Mouse (Mus musculus): ENCODE measurements around the gene Cfap77.

The Cfap77 gene

DNA sequence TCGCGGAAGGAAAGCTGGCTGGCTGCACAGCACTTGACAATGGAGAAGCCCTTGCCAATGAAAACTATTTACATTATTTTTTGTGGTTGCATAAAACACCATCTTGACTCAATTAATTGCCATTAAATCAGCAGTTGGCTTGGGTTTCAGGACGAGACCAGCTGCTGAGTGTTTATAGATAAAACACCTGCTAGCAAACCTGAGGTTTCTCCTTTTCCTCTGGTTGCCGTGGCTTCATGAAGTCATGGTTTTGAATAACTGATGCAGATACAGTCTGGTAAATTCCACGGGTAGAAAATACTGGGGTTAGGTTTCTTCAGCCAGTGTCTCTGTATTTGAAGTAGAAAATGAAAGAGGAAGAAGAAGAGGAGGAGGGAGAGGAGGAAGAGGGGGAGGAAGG is 2.9 kb downstream of the Cfap77 start:
- DNase-seq (ENCODE audit: low read depth, low spot score), result no peak

DNA sequence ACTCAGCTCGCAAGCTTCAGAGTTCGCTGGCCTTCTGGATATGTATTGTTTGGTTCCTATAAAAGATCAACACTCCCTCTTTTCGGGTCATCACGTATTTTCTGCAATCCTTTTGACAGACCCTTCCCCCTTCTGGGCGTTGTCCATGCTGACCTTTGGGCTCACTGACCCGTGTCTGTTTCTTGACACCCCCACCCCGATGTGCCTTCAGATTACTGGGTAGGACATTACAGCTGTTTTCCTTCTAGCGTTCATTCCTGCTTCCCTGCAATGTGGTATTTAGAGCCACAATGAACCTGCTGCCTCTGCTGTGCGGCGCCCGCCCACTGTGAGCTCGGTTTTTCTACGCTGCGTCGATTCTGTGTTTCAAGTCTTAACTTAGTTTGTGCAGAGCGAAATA is 8.7 kb downstream of the Cfap77 start:
- DNase-seq (ENCODE audit: low read depth, low spot score), result no peak

DNA sequence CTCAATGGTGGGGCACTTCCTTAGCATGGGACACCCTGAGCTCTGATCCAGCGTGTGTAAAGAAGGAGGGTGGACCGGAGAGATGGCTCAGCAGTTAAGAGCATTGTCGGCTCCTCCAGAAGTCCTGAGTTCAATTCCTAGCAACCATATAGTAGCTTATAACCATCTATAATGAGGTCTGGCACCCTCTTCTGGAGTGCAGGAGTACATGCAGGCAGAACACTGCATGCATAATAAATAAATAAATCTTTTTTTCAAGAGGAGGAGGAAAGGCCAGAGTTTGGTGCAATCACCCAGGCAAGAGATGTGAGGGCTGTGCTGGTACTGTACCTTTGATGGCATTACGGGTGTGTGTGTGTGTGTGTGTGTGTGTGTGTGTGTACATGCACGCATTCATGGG is 12.7 kb downstream of the Cfap77 start:
- no peak for DNase-seq (ENCODE audit: low read depth, low spot score)

DNA sequence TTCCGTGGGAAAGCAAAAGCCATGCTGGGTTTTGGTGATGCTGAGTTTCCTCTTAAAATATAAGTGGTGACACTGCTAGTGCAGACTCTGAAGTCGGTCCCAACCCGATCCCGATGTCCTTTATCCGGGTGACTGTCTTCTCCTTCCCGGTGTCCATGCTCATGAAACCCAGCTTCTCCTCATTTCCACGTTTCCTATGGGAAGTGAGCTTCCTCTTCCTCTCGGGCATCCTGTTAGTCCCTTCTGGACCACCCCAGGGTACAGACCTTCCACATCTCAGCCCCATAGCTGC is 13.4 kb downstream of the Cfap77 start:
- no peak for DNase-seq (ENCODE audit: low read depth, low spot score)

DNA sequence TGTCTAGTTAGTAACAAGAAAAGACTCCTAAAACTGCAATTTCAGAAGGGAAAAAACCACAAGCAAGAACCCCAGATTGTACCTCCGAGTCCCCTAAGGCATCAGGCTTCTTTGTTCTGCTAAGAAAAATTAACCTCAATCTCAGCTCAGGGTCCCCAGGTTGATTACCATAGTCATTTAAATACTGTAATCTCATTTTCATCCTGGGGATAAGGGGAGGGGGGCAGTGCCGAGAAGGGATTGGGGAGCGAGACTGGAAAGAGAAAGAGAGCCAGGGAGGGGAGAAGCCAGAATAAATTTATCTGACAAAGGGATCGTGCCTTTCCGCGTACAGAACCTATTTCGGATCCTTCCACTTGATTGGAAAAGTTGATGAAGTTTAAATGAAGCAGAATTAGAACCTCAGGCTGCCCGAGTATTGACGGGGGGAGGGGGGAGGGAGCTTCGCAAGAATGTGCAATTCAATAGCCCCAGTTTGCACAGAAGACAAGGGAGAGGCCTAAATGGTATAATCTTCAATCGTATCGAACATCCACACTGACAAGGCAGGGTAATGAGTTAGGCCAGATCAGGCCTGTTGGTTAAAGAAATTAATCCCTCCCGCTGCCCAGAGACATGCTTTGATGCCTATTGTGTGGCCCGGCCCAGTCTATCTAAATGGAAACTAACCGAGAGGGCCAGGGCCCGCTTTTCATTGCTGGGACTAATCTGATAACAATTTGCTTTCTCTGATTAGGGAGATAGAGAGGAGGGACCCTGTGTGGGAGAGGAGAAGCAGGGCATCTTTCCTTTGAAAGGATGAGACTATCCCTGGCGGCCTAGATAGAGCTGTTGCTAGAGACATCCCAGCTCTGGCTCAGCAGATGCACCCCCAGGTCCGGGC is 14.0 kb downstream of the Cfap77 start:
- DNase-seq (ENCODE audit: low read depth, low spot score), result no peak

DNA sequence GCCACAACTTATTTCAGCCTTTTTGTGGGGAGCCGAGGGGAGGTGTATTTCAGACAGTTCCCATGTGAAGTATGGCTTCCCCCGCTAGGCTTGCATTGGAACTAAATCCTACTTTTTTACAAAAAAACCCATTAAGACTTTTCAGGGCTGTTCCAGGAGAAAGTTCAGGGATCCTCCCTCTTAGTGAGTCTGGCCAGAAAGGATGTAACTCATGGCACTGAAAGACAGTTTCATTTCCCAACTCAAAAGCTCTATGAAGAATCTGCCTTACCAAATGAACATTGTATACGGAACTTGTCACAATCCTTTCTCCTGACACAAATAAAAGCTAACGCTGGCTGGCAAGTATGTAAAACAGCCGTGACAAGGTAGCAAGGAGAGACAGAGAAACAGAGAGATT is 15.1 kb downstream of the Cfap77 start:
- no peak for DNase-seq (ENCODE audit: low read depth, low spot score)

DNA sequence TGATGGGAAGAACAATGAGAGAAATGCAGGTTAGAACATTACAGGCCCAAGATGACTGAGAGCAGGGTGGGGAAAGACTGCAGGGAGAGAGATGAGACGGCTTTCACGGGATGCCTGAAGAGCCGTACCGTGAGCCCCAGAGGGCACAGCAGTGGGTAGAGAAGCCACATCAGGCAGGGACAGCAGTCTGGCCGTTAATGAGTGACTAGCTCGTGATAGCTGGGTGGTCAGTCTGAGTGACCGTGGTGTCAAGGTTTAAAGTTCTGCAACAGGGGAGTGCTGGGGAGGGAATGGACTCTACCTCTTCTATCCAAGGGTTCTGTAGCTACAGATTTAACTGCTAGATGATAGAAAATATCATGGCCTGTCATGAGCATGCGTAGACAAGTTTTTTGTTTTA is 19.2 kb downstream of the Cfap77 start:
- DNase-seq (ENCODE audit: low read depth, low spot score), result no peak

DNA sequence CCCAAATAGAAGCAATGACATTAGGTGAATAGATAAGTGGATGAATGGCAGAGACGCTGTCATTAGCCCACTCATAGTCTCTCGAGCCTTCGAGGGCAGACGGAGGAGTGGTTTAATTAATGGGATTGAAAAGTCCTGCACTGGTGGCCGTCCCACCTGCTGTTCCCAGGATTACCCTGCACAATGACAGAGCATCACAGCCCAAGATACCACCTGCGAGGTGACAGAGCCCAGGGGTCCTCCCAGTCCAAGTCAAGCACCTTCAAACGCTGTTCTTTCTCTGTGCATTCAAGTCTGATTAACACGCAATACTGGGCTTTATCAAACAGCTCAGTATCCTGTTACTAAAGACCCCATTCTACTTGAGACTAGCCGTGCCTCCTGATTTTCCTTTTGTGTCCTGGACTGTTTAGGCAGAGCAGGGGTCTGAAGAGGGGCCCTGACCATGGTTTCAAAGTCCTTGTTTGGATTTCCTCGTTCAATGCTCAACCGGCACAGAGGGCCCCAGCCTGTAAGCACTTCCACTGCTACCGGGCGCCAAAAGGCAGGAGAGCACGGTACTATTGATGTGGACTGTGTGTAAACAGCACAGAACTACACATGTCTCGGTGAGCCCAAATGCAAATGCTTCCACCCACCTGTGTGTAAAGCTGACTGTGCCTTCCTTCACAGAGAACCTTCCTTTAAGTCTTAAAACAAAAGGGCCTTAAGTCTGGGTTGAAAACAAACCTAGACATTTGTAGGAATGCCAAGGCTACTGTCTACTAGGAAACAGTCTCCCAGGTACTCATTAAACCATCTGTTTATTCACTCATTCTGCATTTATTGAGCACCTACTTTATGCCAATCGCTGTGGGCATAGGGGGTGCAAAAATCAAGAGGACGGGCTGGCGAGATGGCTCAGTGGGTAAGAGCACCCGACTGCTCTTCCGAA is 20.1 kb downstream of the Cfap77 start:
- DNase-seq (ENCODE audit: low read depth, low spot score), result no peak

DNA sequence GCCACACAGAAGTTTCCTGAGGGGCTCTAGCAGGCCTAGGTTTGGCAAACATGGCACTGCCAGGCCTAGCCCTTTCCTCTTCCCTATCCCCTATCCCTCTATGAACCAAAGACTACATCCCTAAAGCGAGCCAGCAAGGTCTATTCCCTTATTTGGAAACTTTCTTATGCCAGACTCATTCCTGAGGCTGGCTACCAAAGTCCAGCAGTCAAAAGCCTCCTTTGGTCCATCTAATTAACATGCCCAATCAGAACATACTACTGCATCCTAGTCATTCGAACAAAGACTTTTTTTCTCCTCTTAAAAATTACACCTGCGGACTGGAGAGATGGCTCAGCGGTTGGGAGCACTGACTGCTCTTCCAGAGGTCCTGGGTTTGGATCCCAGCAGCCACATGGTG is 22.9 kb downstream of the Cfap77 start:
- DNase-seq (ENCODE audit: low read depth, low spot score), result no peak

DNA sequence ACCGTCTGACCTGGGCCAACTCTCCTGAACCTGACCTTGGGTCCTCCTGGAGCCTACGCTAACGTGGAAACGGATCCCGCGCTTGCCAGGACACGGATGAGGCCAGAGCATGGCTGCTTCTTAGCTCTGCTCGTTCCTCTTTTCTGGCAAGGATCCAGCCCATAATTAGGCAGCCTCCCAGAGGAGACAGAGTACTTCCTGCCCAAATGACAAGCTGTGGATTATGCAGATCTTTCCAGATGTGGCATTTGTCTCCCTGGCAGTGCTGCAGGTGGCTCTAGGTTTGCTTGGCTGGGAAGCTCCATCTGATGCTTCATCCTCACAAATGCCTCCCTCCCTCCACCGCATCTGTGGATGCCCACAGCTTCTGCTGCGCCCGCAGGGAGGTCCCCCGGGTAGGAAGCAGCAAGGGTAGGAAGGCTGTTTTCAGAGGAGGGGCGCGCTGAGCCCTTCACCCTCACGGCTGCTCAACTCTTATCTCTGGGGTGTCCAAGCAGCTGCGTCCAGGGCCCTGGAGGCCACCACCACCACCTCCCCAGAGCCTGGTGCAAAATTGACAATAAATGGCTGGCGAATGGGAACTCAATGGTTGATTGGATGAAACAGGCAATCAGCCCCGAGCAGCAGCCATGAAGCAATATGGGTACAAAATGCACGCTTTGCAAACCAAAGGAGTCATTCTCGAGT is 24.7 kb downstream of the Cfap77 start:
- no peak for DNase-seq (ENCODE audit: low read depth, low spot score)

DNA sequence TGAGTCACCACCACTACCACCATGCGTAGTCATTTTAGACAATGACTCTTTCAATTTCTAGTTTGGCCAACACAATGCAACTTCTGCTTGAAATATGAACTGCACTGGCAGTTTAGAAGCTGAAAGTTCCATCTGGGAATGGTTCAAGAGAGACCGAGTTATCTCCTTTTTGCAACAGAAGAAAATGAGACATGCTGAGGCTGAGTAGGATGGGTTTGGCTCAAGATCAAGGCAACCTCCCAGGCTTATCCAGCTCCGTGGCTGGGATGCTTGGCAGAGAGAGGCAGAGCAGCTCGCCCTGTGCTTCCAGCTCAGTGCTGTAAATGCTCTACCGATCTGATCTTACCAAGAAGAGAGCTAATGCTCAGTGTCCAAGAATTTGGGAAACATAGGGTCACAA is 29.6 kb downstream of the Cfap77 start:
- no peak for DNase-seq (ENCODE audit: low read depth, low spot score)

DNA sequence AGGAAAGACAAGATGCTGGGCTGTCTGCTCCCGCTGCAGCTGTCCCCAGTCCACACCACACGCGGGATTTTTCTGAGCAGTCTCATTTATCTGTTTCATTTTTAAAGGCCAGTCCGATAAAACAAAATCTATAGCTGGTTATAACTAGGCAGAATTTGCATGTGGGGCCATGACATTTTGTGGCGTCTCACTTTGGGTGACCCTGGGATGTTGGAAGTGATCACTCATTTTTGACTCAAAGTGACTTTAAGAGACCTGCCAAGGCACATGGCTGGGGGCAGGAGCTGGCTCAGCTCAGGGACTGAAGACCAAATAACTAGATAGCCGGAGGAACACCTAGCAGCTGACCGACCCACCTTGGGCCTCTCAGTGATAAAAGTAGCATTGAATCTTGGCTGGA is 31.9 kb downstream of the Cfap77 start:
- no peak for DNase-seq (ENCODE audit: low read depth, low spot score)

DNA sequence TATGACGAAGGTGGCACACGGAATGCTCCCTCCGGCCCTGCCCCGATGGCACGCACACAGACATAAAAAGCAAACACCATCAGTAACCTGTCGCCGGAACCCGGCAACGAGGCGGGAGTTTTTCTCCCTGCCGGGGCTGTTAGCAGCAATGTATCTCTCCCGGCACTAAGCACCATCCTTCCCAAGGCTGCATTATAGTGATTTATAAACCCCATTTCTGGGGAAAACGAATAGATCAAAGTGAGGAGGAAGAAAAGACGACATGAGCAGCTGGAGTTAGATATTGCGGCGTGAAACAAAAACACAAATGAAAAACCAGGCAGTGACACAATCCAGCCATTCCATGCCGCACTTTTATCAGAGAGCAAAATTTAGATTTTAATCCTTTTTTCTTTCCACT is 33.8 kb downstream of the Cfap77 start:
- DNase-seq (ENCODE audit: low read depth, low spot score), result no peak

DNA sequence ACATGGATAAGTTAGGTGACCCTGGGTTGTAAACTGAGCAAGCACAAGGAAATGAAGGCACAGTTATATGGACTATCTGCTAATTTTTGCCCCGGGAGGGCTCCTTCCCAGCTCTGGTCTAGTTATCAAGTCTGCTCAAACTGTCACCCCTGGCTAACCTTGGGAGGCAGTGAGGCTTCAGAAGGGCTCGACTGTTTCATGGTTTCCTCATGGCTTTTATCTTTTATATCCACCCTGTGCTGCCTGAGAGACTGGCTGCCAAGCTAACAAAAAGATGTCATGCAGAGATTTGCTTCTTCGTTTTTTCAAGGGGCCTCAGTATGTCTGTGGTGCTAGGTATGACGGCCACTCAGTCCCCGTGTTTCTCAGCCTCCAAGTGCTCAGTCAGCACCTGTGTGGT is 36.2 kb downstream of the Cfap77 start:
- no peak for DNase-seq (ENCODE audit: low read depth, low spot score)

DNA sequence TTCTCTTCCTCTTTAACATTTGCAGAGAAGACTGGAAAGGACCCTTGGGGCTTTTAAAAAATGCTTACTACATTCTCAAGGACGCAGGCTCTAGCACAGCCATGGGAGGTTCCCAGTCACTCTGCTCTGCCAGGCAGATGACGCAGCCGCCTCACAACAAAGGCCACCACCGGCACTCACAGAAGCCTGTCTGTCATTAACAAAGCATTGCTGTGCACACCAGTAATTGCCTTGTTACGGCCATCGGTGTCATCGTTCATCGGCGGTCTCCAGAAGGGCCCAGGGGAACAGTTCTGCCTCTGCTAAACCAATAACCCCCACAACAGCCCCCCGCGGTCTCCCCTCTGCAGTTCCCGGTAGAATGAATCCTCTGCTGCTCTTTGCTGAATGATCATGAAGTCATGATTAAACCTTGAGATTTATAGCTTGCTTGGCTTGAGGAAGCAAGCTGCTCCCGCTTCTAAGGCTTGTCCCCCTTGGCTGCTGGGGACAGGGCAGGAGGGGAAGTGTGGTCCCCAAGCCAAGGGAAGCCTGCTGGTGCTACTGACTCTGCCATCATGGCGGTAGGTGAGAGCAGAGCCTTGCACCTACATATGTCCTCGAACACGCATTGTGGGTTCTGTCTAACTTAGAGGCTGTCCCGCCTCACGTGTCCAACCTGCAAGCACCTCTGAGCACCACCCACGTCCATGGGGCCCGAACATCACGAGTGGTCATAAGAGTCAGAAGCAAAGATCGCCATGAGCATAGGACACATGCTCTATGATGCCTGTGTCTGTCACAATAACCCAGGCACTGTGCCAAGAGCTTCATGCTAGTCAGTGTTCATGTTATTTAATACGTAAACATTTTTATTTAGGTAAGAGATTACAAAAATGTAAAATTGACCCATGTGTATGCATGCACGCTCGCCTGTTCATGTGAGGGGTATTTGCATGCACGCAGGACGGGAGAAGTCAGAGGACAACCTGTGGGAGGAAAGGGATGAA is 38.0 kb downstream of the Cfap77 start:
- no peak for DNase-seq (ENCODE audit: low read depth, low spot score)

DNA sequence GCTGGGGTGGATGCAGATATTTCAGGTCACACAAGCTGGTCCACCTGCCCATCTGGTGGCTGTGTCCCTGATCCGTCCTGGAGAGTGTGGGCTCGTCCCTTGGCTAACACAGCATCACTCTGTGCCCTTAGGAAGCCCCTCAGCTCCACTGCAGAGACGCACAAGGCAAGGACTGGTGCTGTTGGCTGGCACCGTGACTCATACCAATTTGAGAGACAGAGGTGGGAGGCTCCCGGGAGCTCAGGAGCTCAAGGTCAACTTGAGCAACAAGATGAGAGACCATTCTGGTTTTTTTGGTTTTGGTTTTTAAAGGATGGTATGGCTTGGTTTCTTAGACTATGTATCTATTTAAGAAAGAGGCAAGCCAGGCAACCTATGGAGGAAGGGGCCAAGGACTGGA is 42.3 kb downstream of the Cfap77 start:
- DNase-seq (ENCODE audit: low read depth, low spot score), result no peak

DNA sequence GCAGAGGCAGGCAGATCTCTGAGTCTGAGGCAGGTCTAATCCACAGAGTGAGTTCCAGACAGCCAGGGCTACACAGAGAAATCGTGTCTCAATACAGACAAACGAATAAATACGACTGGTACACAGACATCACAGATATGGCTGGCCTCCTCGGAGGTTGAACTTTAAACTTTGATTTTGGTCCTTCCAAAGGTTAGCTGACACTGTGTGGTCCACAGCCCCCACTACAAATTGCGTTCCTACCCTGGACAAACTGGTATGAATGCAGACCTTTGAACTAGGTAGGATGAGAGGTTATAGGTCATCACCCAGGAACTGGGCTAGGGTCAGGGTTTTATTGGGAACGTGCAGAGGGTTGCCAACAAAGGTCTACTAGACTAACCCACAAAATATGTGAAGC is 47.2 kb downstream of the Cfap77 start:
- no peak for DNase-seq (ENCODE audit: low read depth, low spot score)

DNA sequence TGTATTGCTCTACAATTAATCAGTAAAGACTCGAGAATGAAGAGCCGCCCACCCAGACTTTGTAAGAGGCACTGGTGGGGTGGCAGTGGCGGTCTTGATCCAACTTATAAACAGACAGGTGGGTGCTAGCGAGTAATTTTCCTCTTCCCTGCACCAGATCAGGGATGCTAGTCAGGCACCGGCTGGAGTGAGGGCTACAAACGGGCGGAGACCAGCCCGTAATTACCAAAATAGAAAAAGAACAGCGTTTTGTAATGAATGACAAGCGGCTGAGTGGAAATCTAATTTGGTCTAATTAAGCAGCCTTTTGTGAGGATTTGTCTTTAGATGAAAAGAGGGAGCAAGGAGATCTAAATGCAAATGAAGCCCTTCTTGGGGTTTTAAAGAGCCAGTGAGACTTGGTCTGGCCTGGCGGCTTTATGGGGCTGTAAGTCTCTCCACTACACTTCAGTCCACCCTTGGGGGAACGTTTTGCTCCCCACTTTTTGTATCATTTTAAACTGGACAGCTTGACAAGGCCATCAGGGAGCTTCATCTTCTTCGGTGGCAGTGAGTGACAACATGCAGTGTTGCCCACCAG is 48.3 kb downstream of the Cfap77 start:
- no peak for DNase-seq (ENCODE audit: low read depth, low spot score)

DNA sequence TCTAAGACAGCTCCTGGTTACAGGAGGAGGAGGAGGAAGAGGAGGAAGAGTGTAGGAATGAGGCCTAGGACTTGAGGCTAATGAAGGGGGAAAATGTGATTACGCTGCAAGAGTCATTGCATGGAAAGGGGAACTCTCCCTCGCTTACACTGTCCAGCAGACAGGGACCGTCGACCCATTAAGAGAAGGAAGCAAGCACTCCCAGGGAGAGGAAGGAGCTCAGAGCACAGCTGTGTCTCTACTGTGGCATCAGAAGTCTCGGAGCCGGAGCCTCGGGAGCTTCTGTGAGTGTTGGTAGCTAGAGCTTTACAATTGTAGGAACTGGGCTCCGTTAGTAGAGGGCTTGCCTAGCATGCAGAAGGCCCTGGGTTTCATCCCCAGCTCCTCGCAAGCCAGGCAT is 50.8 kb downstream of the Cfap77 start:
- no peak for DNase-seq (ENCODE audit: low read depth, low spot score)

DNA sequence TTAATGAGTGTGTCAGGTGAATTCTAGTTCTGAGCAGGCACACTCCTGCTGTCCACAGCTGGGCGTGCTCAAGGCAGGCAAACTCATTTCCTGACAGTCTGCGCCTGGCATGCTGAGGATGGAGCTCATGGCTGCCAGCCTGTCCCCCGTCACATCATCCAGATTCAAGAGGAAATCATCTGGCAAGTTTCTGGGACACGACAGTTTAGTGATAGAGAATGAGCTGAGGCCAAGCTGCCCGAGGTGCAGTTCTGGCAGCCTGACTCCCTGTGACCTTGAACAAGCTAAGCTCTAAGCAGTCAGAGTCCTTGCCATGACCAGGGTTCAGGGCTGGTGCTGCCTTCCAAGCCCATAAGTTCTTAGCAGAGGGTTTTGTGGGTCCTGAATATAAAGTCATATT is 56.6 kb downstream of the Cfap77 start:
- no peak for DNase-seq (ENCODE audit: low read depth, low spot score)
